Mouse (Mus musculus): ENCODE results near the gene Pgc. TPM values are rescaled to one million over a fixed set of nuclear protein-coding genes. Genes with fewer than 3 reads are reported as not detected.

Gene Pgc
- polyA plus RNA-seq, 1 experiment from 2014 or later: 122 TPM

DNA sequence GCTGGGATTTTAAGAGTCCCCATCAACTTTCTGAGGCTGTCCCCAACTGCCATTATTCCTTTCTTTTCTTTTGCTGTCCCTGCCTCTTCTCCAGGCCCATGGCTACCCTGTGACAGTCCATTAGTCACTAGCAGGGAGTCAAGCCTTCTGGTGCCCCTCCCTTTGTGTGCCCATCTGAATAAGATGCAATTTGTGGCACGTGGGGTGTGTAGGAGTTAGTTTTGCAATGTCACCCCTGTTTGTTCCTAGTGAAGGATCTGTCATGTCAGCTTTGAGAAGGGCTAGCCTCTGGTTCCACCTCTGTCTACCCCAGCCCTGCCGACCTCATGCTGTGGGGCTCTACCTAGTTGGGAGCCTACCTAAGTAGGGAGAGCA is 40.4 kb downstream of the Pgc start:
- H3K27ac ChIP-seq (ENCODE audit: low read length): no peak overlapping the region; the same call in 1 of the 2 replicates
- H3K4me1 ChIP-seq (ENCODE audit: control insufficient read depth, insufficient read depth, low read length): peaks cover 17% of the 10 kb centered on the region
- WGBS: 73% methylated on average over 2 of the region's 2 CpGs
- H3K9ac ChIP-seq (ENCODE audit: low read length): no peak overlapping the region
- H3K36me3 ChIP-seq (ENCODE audit: control insufficient read depth, insufficient read depth, low read length): no peaks in the 10 kb centered on the region
- no peak for ATAC-seq (ENCODE audit: insufficient read depth, low FRiP score)
- H3K9me3 ChIP-seq (replicated peaks; ENCODE audit: control insufficient read depth, low read length): peaks cover 5% of the 10 kb centered on the region; the same call in 1 of the 2 replicates
- H3K27me3 ChIP-seq (ENCODE audit: control insufficient read depth, insufficient read depth, low read length): peaks cover 3% of the 10 kb centered on the region; the same call in 1 of the 2 replicates
- no peak overlapping the region for H3K4me2 ChIP-seq (ENCODE audit: low read depth, low read length)
- H3K4me3 ChIP-seq (replicated peaks; ENCODE audit: low read length): no peak overlapping the region

DNA sequence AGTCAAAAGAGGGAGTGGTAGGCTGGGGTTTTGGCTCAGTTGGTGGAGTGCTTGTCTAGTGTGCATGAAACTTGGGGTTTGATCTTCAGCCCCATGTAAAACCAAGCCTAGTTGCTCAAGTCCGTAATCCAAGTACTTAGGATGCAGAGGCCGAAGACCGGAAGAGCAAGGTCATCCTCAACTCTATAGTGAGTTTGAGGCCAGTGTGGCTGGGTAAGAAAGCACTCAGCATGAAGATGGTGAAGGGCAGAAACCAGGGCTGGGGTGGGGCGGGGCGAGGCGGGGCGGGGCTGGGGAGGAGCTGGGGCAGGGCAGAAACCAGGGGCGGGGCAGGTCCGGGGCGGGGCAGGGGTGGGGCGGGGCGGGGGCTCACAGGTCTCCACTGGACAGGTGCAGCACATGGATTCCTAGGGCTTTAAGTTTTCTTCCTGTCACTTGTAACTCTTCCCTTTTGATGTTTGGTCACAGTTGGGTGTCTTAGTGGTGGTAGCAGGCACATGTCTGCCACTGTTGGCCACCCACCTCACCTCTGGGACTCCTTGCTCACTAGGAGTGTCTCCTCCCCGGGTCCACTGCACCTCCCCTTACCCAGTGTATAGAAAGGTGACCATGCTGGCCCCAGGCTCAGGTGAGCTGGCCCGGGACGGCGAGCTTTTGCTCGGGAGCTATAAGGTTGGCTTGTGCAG is 41.0 kb downstream of the Pgc start:
- Histone ChIP-seq H3K4me2 (ENCODE audit: low read depth, low read length) (no peak overlapping the region), H3K36me3 (ENCODE audit: control insufficient read depth, insufficient read depth, low read length) (no peaks in the 10 kb centered on the region), H3K4me3 (replicated peaks; ENCODE audit: low read length) (no peak overlapping the region), H3K4me1 (ENCODE audit: control insufficient read depth, insufficient read depth, low read length) (peaks cover 12% of the 10 kb centered on the region), H3K27ac (ENCODE audit: low read length) (no peak overlapping the region; the same call in 1 of the 2 replicates), H3K9ac (ENCODE audit: low read length) (no peak overlapping the region), H3K27me3 (ENCODE audit: control insufficient read depth, insufficient read depth, low read length) (peaks cover 3% of the 10 kb centered on the region; the same call in 1 of the 2 replicates), H3K9me3 (replicated peaks; ENCODE audit: control insufficient read depth, low read length) (peaks cover 10% of the 10 kb centered on the region)
- peak; percentile 2; the same call in 1 of the 2 replicates for ATAC-seq (ENCODE audit: insufficient read depth, low FRiP score)
- WGBS: 42% methylated on average over 15 of the region's 17 CpGs

DNA sequence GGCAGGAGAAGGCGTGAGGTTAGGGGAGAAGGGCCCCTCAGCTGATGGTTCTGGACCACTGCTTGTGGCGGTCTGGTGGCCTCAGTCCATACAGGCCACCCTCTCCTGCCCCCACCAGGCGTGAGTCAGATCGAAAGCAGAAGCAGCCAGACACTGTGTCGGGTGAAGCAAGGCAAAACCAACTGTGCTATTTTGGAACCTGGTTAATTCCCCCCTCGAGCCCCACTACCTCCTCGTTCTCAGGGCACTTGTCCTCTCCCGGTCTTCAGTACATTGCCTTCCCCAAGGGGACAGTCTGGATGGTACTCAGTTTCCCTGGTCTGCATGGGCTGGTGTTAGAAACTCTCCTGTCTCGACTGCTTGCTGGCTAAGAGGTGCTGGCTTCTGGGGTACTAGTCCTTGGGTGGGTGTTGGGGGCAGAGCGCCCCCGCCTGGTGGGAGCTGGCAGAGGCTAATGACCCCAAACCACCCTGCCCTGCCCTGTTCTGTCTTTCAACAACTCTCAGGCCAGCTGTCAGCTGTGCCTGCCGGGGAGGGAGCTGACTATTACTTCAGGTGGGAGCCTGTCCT is 42.1 kb downstream of the Pgc start:
- Histone ChIP-seq H3K27me3 (ENCODE audit: control insufficient read depth, insufficient read depth, low read length) (peaks cover 3% of the 10 kb centered on the region; the same call in 1 of the 2 replicates), H3K9me3 (replicated peaks; ENCODE audit: control insufficient read depth, low read length) (peaks cover 15% of the 10 kb centered on the region), H3K27ac (ENCODE audit: low read length) (no peak overlapping the region), H3K36me3 (ENCODE audit: control insufficient read depth, insufficient read depth, low read length) (no peaks in the 10 kb centered on the region), H3K4me1 (ENCODE audit: control insufficient read depth, insufficient read depth, low read length) (no peaks in the 10 kb centered on the region), H3K9ac (ENCODE audit: low read length) (no peak overlapping the region), H3K4me2 (ENCODE audit: low read depth, low read length) (no peak overlapping the region), H3K4me3 (replicated peaks; ENCODE audit: low read length) (no peak overlapping the region)
- ATAC-seq (ENCODE audit: insufficient read depth, low FRiP score): peak; percentile 23; the same call in 1 of the 2 replicates
- 48% methylated on average over 12 of the region's 12 CpGs for WGBS

DNA sequence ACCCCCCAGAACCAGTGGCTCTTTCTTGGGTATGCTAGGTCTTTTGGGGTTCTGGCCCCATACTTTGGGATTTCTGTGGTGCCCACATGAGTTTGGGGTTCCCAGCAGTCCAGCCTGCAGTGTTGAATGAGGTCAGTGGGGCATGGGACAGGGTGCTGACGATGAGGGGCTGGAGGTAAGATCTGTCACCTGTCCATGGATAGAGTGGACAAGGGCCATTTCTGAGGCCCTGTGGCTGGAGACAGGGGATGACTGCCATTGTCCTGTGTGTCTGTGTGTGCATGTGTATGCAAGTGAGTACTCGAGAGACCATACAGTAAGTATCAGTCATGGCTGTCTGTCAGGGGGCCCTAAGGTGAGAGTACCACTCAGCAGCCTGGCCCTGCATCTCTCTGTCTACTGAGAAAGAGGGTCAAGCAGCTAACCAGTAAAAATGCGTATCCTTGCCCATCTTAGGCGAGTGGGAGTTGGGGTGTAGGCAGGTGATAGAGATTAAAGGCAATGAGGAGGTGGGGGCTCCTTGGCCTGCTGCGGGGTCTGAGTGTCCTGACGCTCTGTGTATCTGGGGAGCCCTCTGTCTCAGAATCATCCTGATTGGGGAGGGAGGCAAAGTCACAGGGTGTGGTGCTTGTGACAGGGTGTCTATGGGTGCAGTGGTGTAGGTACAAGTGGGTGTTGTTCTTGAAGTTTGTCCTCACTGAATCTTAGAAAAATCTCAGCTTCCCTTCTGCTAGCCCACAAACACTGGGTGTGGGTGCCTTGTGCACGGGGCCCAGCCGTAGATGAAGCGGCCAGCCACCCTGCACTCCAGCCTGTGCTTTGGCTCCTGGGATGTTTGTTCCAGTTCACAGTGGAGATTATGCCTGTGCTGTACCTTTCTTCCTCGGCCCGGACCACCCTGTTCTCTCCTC is 43.0 kb downstream of the Pgc start:
- Histone ChIP-seq H3K4me2 (ENCODE audit: low read depth, low read length) (no peak overlapping the region), H3K9me3 (replicated peaks; ENCODE audit: control insufficient read depth, low read length) (peaks cover 15% of the 10 kb centered on the region), H3K27me3 (ENCODE audit: control insufficient read depth, insufficient read depth, low read length) (peaks cover 3% of the 10 kb centered on the region; the same call in 1 of the 2 replicates), H3K27ac (ENCODE audit: low read length) (no peak overlapping the region), H3K36me3 (ENCODE audit: control insufficient read depth, insufficient read depth, low read length) (no peaks in the 10 kb centered on the region), H3K4me3 (replicated peaks; ENCODE audit: low read length) (no peak overlapping the region), H3K9ac (ENCODE audit: low read length) (no peak overlapping the region), H3K4me1 (ENCODE audit: control insufficient read depth, insufficient read depth, low read length) (no peaks in the 10 kb centered on the region)
- ATAC-seq (ENCODE audit: insufficient read depth, low FRiP score): no peak
- 78% methylated on average over 11 of the region's 11 CpGs for WGBS

- H3K4me2 ChIP-seq (ENCODE audit: low read depth, low read length): no peak overlapping the region
- H3K27me3 ChIP-seq (ENCODE audit: control insufficient read depth, insufficient read depth, low read length): peaks cover 1% of the 10 kb centered on the region; the same call in 1 of the 2 replicates
- H3K36me3 ChIP-seq (ENCODE audit: control insufficient read depth, insufficient read depth, low read length): no peaks in the 10 kb centered on the region
- WGBS: 60% methylated on average over 6 of the region's 6 CpGs
- ATAC-seq (ENCODE audit: insufficient read depth, low FRiP score): no peak
- H3K9ac ChIP-seq (ENCODE audit: low read length): no peak overlapping the region
- H3K4me1 ChIP-seq (ENCODE audit: control insufficient read depth, insufficient read depth, low read length): no peaks in the 10 kb centered on the region
- no peak overlapping the region for H3K4me3 ChIP-seq (replicated peaks; ENCODE audit: low read length)
- H3K27ac ChIP-seq (ENCODE audit: low read length): no peak overlapping the region
- H3K9me3 ChIP-seq (replicated peaks; ENCODE audit: control insufficient read depth, low read length): peaks cover 15% of the 10 kb centered on the region
These were observed 47.0 kb downstream of the Pgc start for GRCm38 (mm10) chr17:47773604-47774003.

DNA sequence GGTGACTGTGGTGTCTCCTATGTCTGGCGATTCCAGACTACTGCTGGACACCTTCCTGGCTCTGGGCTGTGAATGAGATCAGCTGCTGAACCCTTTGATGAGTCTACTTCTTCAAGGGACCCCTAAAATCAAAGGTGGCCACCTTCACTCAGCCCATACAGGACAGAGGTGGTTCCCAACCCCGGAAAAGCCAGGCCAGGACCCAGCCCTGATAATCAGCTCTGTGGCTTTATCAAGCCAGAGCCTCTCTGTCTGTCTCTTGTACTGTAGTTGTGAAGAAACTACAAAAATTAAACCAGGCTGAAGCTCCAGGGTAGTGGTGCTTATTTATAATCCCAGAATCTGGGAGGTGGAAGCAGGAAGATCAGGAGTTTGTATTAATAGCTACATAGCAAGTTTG is 50.5 kb downstream of the Pgc start:
- no peak overlapping the region for H3K4me2 ChIP-seq (ENCODE audit: low read depth, low read length)
- no peak overlapping the region for H3K4me3 ChIP-seq (replicated peaks; ENCODE audit: low read length)
- H3K4me1 ChIP-seq (ENCODE audit: control insufficient read depth, insufficient read depth, low read length): no peaks in the 10 kb centered on the region
- no peaks in the 10 kb centered on the region for H3K27me3 ChIP-seq (ENCODE audit: control insufficient read depth, insufficient read depth, low read length)
- H3K36me3 ChIP-seq (ENCODE audit: control insufficient read depth, insufficient read depth, low read length): no peaks in the 10 kb centered on the region
- no peak for ATAC-seq (ENCODE audit: insufficient read depth, low FRiP score)
- H3K27ac ChIP-seq (ENCODE audit: low read length): no peak overlapping the region
- H3K9ac ChIP-seq (ENCODE audit: low read length): no peak overlapping the region
- WGBS: 64% methylated on average over 2 of the region's 2 CpGs
- peaks cover 9% of the 10 kb centered on the region for H3K9me3 ChIP-seq (replicated peaks; ENCODE audit: control insufficient read depth, low read length)

DNA sequence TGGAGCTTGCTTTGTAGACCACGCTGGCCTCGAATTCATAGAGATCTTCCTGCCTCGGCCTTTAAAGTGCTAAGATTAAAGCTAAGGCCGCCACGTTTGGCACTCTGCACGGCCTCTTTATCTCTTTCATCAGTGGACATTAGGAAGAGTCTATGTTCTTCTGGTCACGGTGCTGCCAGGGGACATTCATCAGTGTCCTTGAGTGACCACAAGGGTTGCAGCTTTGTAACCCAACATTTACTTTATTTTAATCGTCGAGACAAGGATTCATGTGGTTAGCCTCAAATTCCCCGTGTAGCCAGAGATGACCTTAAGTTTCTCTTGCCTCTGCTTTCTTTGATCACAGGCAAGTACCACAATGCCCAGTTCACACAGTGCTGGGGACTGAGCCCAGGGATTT is 53.8 kb downstream of the Pgc start:
- H3K27me3 ChIP-seq (ENCODE audit: control insufficient read depth, insufficient read depth, low read length): no peaks in the 10 kb centered on the region
- no peaks in the 10 kb centered on the region for H3K9me3 ChIP-seq (replicated peaks; ENCODE audit: control insufficient read depth, low read length)
- H3K4me2 ChIP-seq (ENCODE audit: low read depth, low read length): no peak overlapping the region
- 84% methylated on average over 10 of the region's 10 CpGs for WGBS
- H3K27ac ChIP-seq (ENCODE audit: low read length): no peak overlapping the region
- no peak overlapping the region for H3K4me3 ChIP-seq (replicated peaks; ENCODE audit: low read length)
- H3K4me1 ChIP-seq (ENCODE audit: control insufficient read depth, insufficient read depth, low read length): no peaks in the 10 kb centered on the region
- no peak for ATAC-seq (ENCODE audit: insufficient read depth, low FRiP score)
- H3K36me3 ChIP-seq (ENCODE audit: control insufficient read depth, insufficient read depth, low read length): no peaks in the 10 kb centered on the region
- no peak overlapping the region for H3K9ac ChIP-seq (ENCODE audit: low read length)

DNA sequence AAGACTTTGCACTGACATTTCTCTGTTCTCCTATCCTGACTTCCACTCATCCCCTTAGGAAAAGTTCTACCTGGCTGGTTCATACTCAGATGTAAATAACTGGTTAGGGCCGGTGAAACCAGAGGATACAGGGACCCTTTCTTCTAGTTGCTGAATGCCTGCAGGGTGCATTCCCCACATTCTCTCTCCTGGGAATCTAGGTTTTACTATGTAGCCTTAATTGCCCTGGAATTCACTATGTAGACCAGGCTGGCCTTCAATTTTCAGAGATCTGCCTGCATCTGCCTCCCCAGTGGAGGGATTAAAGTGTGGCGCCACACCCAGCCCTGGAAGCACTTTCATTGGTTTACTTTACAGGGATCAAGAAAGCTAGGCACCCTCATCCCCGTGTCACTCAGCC is 55.8 kb downstream of the Pgc start:
- Histone ChIP-seq H3K4me1 (ENCODE audit: control insufficient read depth, insufficient read depth, low read length) (no peaks in the 10 kb centered on the region), H3K9me3 (replicated peaks; ENCODE audit: control insufficient read depth, low read length) (no peaks in the 10 kb centered on the region), H3K27me3 (ENCODE audit: control insufficient read depth, insufficient read depth, low read length) (no peaks in the 10 kb centered on the region), H3K9ac (ENCODE audit: low read length) (no peak overlapping the region), H3K4me2 (ENCODE audit: low read depth, low read length) (no peak overlapping the region), H3K36me3 (ENCODE audit: control insufficient read depth, insufficient read depth, low read length) (no peaks in the 10 kb centered on the region), H3K27ac (ENCODE audit: low read length) (no peak overlapping the region), H3K4me3 (replicated peaks; ENCODE audit: low read length) (no peak overlapping the region)
- no peak for ATAC-seq (ENCODE audit: insufficient read depth, low FRiP score)
- WGBS: 80% methylated on average over 3 of the region's 3 CpGs

Measured in stomach, embryonic 16.5 days (tissue).